Mouse (Mus musculus) adrenal gland, adult 8-10 months (tissue): ENCODE measurements around the gene Angptl6. TPM values are rescaled to one million over a fixed set of nuclear protein-coding genes. Genes with fewer than 3 reads are reported as not detected.

Experiments used
- DNase-seq: peaks from one replicate; pipeline ENCODE4 v3.0.0; 2022
- total RNA-seq, 4 experiments: library from RNA; stranded (reverse); gene quantifications; 2 replicates each; pipeline ENCODE4 v1.2.4; 2022

Gene Angptl6
- total RNA-seq, 4 experiments from 2014 or later: 2.7 to 4.8 (median 3.2) TPM

GRCm38 (mm10) chr9:20886563-20886962 lies 7.0 kb upstream of the Angptl6 start:
- DNase-seq: no peak

GRCm38 (mm10) chr9:20878710-20879065 lies 839 bp downstream of the Angptl6 start:
- DNase-seq: no peak

- peak; percentile 99 for DNase-seq
These were observed 1.4 kb downstream of the Angptl6 start for GRCm38 (mm10) chr9:20878041-20878709.

- no peak for DNase-seq
These were observed 2.1 kb downstream of the Angptl6 start for GRCm38 (mm10) chr9:20877118-20878040.

- DNase-seq: no peak
These were observed 3.0 kb downstream of the Angptl6 start for GRCm38 (mm10) chr9:20876318-20877117.

GRCm38 (mm10) chr9:20875021-20875790 lies 4.3 kb downstream of the Angptl6 start:
- DNase-seq: no peak

GRCm38 (mm10) chr9:20873521-20873920 lies 6.0 kb downstream of the Angptl6 start:
- DNase-seq: no peak

- DNase-seq: no peak
These were observed 6.5 kb downstream of the Angptl6 start for GRCm38 (mm10) chr9:20872991-20873390.

- DNase-seq: no peak
These were observed 9.0 kb downstream of the Angptl6 start for GRCm38 (mm10) chr9:20870211-20871173.

- DNase-seq: no peak
These were observed 10.3 kb downstream of the Angptl6 start for GRCm38 (mm10) chr9:20869246-20869645.

GRCm38 (mm10) chr9:20868448-20869001 lies 11.0 kb downstream of the Angptl6 start, which contains the start of gene A230050P20Rik:
Gene A230050P20Rik (plus strand): TSS chr9:20868642.
- DNase-seq: no peak

GRCm38 (mm10) chr9:20866879-20867278 lies 12.6 kb downstream of the Angptl6 start:
- DNase-seq: no peak

GRCm38 (mm10) chr9:20862225-20862624 lies 17.3 kb downstream of the Angptl6 start:
- no peak for DNase-seq

GRCm38 (mm10) chr9:20861821-20862220 lies 17.7 kb downstream of the Angptl6 start:
- DNase-seq: no peak

GRCm38 (mm10) chr9:20859926-20860325 lies 19.6 kb downstream of the Angptl6 start:
- no peak for DNase-seq

GRCm38 (mm10) chr9:20857131-20857530 lies 22.4 kb downstream of the Angptl6 start:
- no peak for DNase-seq

GRCm38 (mm10) chr9:20850179-20850578 lies 29.3 kb downstream of the Angptl6 start:
- no peak for DNase-seq

GRCm38 (mm10) chr9:20842670-20843069 lies 36.9 kb downstream of the Angptl6 start:
- no peak for DNase-seq

GRCm38 (mm10) chr9:20842211-20842610 lies 37.3 kb downstream of the Angptl6 start:
- no peak for DNase-seq

- no peak for DNase-seq
These were observed 40.6 kb downstream of the Angptl6 start for GRCm38 (mm10) chr9:20838931-20839330.
